Mouse (Mus musculus) frontal cortex, postnatal 10 days (tissue): Measurements from ENCODE around the gene Gsto1.

Experiments
- DNase-seq, 2 experiments: peaks; one replicate each; pipeline ENCODE4 v3.0.0; 2022; ENCODE audit warnings: low spot score in 2 of 2, mixed read lengths in 1 of 2

Gsto1 gene

GRCm38 (mm10) chr19:47890489-47891130 is 35.8 kb downstream of the Gsto1 start:
- DNase-seq, result no peak

GRCm38 (mm10) chr19:47891562-47892312 is 37.0 kb downstream of the Gsto1 start:
- no peak for DNase-seq

GRCm38 (mm10) chr19:47893092-47893491 is 38.3 kb downstream of the Gsto1 start:
- DNase-seq, result no peak

DNA sequence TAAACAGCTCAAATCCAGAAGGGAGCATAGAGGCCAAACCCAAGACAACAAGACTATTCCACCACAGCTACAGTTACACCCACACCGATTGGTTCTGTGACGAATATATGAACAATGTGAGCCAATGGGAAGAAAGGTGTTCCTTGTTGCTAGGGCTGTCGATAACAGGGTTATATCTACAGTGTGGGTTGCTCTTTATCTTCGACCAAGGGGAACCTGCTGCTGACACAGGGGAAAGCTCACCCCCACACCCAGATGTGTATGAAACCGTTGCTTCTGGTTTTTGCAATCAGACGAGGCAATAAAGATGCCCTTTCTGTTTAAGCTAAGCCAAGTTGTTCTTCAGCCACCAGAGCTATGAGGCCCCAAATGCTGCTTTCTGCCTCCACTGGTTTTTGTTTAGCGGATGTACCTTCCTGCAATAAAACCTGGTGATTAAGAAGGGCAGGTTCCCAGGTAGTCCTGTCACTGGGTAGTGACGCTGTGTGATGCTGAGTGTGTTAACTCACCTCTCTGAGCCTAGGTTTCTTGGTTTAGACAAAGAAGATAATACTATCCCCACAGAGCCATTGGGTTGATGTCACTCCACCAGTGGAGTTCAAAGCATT is 43.8 kb downstream of the Gsto1 start:
- no peak for DNase-seq

DNA sequence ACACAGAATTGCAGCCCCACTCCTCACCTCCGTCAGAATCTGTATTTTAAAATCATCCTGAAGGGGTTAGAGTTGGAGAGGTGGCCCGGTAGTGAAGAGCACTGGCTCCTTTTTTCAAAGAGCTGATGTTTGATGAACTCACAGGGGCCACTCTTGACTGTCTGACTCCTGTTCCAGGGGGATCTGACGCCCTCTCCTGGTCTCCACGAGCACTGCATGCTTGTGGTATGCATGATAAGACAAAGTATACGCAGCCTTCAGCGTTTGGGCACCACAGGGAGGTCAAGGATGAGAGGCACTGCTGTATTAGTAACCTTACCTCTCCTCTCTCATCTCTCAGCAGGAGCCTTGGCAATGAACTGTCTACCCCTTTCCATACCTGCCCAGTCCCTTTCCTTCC is 45.2 kb downstream of the Gsto1 start:
- DNase-seq, result no peak

- DNase-seq, result no peak
Observed at GRCm38 (mm10) chr19:47900558-47900957, 45.8 kb downstream of the Gsto1 start.

DNA sequence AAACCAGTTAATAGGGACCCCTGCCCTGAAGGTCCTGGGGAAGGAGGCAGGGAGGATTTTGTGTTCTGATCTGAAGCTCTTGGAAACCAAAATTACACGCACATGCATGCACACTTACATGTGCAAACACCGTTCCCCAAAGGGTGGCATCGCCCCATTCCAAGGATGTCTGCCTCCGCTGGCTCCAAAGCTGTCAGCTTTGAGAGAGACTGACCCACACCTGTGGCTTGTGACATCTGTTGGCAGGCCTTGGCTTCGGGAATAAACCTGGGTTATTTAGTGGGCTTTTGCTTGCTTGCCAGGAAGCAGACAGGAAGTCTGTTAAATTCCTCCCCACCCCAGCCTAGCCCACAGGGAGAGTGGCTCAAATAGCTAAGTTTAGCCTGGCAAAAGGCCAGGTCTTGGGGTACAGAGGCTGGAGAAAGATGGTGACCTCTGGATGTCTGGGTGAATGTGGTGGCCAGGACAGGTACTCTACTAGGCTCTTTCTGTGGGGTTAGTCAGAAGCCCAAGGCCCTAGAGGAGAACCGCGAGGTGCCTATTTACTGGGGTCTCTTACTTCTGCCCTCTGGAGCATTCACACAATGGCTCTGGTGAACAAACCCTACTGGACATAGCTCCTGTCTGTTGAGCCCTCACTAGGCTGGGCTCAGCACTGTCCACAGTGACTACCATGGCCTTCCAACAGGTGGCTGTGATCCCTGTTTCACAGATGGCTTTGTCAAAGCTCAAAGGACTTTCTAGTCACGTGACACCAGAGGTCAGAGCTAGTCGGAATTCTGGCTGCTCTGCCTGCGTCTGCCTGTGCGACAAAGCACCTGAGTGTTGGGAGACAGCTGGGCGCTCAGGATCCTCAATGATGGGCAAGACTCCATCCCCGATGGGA is 47.8 kb downstream of the Gsto1 start:
- DNase-seq, result no peak

GRCm38 (mm10) chr19:47903679-47904078 is 48.9 kb downstream of the Gsto1 start:
- no peak for DNase-seq

DNA sequence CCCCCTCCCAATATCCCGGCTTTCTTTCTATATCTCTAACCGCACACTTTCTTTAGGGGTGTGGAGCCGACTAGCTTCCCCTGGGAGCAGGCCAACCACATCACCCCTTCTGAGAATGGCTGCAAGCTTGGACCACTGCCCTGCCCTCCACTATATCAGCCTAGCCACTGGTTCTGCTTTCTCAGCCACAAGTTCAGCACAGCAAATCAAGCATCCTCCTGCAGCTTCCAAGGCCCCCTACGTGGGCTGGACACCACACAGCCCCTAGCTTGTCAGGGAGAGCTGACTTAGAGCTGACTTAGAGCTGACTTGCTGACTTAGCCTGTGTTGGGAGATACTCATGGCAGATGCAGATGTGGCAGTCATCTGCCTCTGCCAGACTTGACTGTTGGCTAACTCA is 50.3 kb downstream of the Gsto1 start:
- DNase-seq, result no peak

GRCm38 (mm10) chr19:47905603-47906002 is 50.8 kb downstream of the Gsto1 start:
- DNase-seq, result no peak

GRCm38 (mm10) chr19:47907596-47907995 is 52.8 kb downstream of the Gsto1 start:
- no peak for DNase-seq

DNA sequence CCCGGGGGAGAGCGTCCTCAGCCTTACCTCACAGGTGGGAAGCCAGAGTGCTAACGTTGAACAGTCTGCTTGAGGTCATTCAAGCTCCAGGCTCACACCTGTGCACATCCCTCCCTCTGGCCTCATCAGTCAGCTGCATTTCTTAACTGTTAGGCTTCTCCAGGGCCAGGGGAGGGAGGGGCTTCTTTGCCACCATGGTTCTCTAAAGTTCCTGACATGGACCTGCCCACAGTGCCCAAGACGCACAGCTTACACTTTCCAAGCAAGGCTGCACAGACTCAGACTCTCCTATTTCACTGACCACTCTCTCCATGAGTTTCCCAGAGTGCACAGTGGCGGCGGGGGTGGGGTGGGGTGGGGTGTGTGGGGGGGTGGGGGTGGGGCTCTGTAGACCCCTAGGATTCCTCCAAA is 54.2 kb downstream of the Gsto1 start:
- no peak for DNase-seq

- no peak for DNase-seq
Observed at GRCm38 (mm10) chr19:47909387-47910116, 54.8 kb downstream of the Gsto1 start.

DNA sequence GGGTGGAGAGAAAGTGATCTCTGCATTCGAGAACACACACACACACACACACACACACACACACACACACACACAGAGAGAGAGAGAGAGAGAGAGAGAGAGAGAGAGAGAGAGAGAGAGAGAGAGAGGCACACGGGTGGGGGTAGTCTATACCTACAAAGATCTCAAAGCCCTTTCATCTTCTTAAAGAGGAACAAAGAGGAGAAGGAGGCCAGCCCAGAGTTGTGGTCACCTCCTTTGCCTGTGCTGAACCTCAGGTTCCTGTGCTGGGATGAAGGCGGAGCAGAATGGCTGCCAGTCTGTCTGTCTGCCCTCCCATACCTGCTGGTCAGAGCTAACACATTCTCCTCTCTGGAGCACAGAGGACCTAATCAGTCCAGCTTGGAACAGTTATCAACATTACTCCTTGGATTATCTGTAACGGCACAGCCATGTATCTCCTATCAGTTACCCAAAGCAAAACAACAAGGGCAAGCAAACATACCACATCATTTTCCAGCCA is 55.4 kb downstream of the Gsto1 start:
- no peak for DNase-seq

GRCm38 (mm10) chr19:47910751-47911150 is 56.0 kb downstream of the Gsto1 start:
- no peak for DNase-seq

GRCm38 (mm10) chr19:47913344-47913743 is 58.6 kb downstream of the Gsto1 start:
- no peak for DNase-seq

GRCm38 (mm10) chr19:47914191-47914590 is 59.4 kb downstream of the Gsto1 start:
- DNase-seq, result no peak
